Mouse (Mus musculus): ENCODE measurements at regions not wholly inside any gene's neighbourhood (a gene's known extent, or its start where the extent isn't known, plus 50 kb on each side); places are given as distances from the start of the nearest gene placed in this dataset.
A peak's percentile ranks its signal among the peaks of the same experiment; 100 is the strongest.

DNA sequence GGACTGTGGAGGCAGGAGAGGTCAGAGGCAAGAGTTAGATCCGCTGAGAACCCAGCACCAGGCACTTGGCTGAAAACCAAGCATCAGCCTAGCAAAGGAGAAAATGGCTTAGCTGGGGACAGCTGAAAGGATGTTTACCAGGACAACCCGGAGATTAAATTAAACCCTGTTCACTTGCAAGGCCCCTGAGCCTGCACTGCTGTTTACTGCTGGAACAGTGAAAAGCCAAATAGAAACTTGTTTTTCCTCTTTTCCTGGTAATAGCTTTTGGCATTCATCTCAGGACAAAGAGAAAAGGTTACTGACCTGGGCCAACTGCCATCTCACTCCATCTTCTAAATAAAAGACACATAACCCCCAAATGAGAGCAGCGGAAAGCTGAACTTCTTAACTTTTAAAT lies 531.3 kb downstream of the Insc start:
- DNase-seq (ENCODE audit: low spot score in 2 of 2) = no peak

- DNase-seq (ENCODE audit: low spot score in 2 of 2) = no peak
Observed at GRCm38 (mm10) chr7:115290801-115291417, 547.4 kb downstream of the Insc start.

DNA sequence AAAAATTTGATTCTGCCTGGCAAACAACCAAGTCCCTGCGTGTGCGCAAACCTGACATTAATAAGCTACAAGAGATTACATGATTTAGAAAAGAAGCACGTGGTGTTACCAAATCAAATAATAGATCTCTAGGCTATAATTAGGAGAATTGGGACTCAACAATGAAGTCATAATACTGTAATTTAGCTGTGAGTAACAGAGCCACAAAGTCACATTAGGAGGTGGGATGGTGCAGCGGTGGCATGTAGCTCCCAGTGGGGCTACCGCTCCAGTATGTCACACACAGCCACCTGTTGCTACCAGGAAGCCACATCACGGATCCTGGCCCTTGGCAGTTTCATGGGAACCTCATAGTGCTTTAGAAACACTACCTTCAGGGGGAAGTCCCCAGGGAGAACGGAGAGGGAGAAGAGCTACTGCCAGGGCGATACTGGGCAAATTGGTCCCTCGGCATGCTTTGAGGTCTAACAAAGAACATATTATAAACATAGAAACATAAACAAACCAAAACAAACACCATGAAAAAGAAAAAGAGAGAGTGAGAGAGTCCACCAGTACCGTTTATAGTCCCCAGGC lies 551.2 kb downstream of the Insc start:
- no peak for DNase-seq (ENCODE audit: low spot score in 2 of 2)

- no peak for DNase-seq (ENCODE audit: low spot score in 2 of 2)
Observed at GRCm38 (mm10) chr7:115300241-115300640, 556.7 kb downstream of the Insc start.

- no peak for DNase-seq (ENCODE audit: low spot score in 2 of 2)
Observed at GRCm38 (mm10) chr7:115308377-115308776, 564.9 kb downstream of the Insc start.

GRCm38 (mm10) chr7:115310400-115311225 lies 567.1 kb downstream of the Insc start:
- no peak for DNase-seq (ENCODE audit: low spot score in 2 of 2)

DNA sequence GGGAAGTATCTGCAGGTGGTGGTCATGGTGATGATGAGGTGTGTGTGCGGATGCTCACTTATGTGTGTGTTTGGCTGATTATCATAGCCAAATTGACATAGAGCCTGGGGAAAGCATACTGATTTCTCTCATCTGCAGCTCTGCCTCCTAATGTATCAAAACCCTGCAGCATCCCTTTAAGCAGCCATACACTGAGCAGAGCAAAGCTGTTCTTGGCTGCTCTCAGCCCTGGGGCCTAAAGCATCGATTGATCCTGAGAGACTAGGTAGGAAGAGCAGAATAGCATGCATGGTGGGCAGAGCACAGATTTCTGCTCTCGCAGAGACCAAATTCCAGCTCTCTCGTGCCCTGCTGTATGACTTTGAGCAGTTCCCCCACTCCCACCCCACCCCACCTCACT lies 576.0 kb downstream of the Insc start:
- no peak for DNase-seq (ENCODE audit: low spot score in 2 of 2)

DNA sequence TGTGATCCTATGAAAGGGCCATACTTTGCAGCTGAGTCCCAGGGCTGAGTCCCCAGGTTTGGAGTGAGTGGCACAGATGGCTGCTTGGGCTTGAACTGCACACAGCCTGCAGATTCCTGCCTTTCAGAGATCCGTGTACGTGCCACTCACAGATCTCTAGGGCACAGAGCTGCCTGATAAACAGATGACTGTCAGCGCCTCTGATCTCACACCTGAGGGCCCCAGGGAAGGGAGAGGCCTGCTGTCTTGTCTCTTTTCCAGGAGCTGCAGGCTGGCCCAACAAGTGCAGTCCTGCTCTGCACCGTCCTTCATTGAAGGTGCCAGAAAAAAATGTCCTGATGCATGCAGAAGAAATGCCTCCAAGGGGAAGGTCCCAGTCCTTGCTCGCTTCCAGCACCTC lies 579.5 kb downstream of the Insc start:
- no peak for DNase-seq (ENCODE audit: low spot score in 2 of 2)

DNA sequence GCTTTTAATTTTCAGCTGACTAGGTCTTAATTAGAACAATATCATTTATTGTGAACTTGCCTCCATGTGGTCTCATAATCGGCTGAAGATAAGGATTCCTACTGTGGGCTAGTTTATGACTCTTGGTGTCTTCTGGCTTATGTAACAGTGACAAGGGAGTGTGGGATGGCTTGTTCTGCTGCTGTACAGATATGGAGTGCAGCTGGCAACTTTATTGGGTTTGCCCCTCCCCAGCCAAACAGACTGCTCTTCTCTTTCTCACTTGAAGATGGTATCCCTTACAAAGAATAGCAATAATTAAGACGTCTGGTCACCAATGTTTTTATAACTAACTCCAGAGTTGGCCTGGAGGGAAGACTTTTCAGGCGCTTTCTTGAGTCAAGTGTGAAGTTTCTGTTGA lies 584.8 kb downstream of the Insc start:
- DNase-seq (ENCODE audit: low spot score in 2 of 2) = no peak

GRCm38 (mm10) chr7:115331698-115332097 lies 588.2 kb downstream of the Insc start:
- DNase-seq (ENCODE audit: low spot score in 2 of 2) = no peak

DNA sequence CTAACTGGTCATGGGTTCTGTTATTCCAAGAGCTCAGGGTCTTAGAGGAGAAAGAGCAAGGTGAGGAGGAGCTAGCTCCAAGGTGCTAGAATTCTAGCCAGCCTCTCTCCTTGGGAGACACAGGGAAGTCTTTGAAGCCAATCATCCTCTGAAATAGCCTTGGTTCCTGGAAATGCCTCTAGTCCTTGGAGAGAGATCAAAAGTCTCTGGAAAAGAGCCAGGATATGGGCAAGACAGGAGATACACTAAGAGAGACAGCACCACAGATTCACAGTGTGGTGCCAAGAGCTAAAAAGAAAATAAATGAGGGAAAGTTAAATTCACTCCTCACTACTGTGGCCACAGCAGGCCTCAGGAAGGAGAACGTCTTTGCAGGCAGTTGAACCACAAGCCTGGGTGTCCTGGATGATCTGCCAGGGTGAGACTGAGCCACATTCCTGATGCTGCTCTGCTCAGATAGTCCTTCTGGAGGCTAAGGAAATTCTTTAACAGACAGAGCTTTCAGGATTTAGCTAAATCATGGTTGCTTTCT lies 589.6 kb downstream of the Insc start:
- DNase-seq (ENCODE audit: low spot score in 2 of 2) = no peak

DNA sequence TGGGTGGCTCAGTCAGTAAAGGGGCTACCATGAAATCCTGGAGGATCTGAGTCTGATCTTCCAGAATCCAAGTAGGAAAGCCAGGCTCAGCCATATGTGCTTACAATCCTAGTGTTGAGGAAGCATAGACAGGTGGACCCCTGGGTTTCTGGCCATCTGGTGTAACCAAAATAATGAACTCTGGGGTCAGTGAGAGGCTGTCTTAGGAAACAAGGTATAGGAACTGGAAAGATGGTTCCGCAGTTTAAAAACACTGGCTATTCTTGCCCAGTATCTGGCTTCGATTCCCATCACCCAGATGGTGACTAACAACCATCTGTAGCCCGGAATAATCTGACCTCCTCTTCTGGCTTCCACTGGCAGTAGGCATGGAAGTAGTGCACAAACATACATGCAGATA lies 591.6 kb downstream of the Insc start:
- DNase-seq (ENCODE audit: low spot score in 2 of 2) = no peak

DNA sequence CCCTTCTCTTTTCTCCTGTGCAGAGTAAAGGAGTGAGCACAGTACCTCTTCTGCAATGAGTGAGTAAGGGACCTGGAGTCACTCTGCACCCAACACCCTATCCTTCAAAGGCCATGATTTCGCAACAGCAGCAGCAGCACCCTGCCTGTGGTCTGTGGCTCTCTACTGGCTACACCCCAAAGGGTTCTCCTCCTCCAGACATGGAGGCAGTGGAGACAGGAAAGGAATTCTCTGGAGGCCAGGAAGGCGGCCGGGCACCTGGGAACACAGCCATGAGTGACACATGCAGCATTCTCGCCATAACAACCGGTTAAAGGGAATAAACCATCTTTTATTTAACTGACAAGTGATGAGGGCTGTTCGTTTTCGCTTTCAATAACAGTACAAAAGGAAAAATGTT lies 596.7 kb downstream of the Insc start:
- no peak for DNase-seq (ENCODE audit: low spot score in 2 of 2)

- DNase-seq (ENCODE audit: low spot score in 2 of 2) = no peak
Observed at GRCm38 (mm10) chr7:115341007-115341406, 597.5 kb downstream of the Insc start.

GRCm38 (mm10) chr7:115345749-115346148 lies 602.3 kb downstream of the Insc start:
- DNase-seq (ENCODE audit: low spot score in 2 of 2) = no peak

GRCm38 (mm10) chr7:115358711-115359110 lies 615.2 kb downstream of the Insc start:
- no peak for DNase-seq (ENCODE audit: low spot score in 2 of 2)

DNA sequence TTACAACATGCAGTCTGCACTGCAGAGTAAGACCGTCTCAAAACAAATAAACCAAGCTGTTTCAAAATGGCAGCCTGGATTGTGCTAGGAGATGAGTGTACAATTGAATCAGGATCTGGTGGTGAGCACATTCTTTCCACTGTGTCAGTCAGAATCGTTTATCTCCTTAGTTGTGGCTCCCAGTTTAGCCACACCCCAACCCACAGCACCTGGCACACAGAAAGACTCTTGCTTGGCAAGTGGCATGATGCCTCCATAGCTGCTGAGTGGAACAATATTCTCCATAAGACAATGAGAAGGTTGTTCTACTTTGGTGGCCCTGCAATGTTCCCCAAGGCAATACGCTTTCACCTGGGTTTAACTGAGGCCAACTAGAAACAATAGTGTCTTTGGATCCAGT lies 616.6 kb downstream of the Insc start:
- DNase-seq (ENCODE audit: low spot score in 2 of 2) = no peak

- no peak for DNase-seq (ENCODE audit: low spot score in 2 of 2)
Observed at GRCm38 (mm10) chr7:115362117-115362516, 618.6 kb downstream of the Insc start.

GRCm38 (mm10) chr7:115366910-115367309 lies 623.4 kb downstream of the Insc start:
- peak in 1 of 2 experiments; percentile 42 for DNase-seq (ENCODE audit: low spot score in 2 of 2)

GRCm38 (mm10) chr7:115371143-115371542 lies 627.6 kb downstream of the Insc start:
- no peak for DNase-seq (ENCODE audit: low spot score in 2 of 2)

GRCm38 (mm10) chr7:115372921-115373320 lies 629.4 kb downstream of the Insc start:
- no peak for DNase-seq (ENCODE audit: low spot score in 2 of 2)

DNA sequence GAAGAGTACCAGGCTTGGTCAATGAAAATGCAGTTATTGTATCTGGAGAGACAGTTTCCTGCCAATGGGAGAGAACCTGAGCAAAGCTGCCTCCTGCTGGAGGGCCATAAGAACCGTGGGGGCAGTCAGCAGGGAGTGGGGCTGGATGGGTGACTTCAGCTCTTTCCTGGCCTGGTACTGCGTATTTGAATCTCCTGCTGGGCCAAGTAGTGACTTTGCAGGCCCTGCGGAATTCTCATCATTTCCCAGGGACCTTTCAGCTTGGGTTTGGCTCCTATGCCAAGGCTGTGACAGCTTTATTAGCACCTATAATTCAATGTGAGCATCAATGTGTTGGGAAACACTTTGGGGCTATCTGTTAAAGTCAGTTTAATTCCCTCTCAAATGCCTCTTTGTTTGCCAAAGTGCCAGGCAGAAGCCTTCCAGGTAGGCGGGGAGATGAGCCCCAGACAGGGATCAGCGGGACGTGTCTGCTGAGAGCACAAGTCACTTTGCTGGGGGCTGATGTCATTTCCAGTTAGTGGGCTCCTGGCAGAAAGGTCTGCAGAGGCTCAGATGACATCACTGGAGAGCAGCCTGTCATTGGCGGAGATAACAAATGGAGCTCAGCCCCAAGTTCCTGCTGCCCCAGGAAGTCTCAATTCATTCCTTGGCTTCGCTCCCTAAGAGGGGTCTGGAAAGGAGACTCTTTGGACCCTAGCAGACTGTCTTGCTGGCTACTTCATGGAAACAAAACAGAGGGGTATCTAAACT lies 630.5 kb downstream of the Insc start:
- DNase-seq (ENCODE audit: low spot score in 2 of 2) = no peak
